Mouse (Mus musculus): ENCODE data around the gene Mgat1. TPM values are rescaled to one million over a fixed set of nuclear protein-coding genes. Genes with fewer than 3 reads are reported as not detected.

Mgat1 gene
- total RNA-seq, 2 experiments from 2014 or later = 64.7 to 66.9 TPM

DNA sequence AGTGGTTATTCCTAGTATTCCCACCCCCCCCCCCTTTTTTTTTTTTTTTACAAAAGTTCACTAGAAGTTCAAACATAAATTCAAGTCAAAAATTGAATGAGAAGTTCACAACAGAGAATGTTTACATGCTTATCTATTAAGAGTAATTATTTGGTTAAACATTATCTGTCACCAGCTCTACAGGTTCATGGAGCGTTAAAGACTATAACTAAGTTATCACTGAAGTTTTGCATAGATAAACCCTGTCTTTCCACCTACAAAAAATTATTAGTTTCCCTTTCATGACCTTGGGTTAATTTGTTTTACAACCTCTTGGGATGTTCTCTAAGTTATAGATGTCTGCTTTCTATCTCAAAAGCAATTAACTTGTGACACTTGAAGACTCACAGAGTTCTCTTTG lies 3.7 kb upstream of the Mgat1 start:
- intact Hi-C loops (cut with DNase I) = no loop called here
- no peak for DNase-seq

DNA sequence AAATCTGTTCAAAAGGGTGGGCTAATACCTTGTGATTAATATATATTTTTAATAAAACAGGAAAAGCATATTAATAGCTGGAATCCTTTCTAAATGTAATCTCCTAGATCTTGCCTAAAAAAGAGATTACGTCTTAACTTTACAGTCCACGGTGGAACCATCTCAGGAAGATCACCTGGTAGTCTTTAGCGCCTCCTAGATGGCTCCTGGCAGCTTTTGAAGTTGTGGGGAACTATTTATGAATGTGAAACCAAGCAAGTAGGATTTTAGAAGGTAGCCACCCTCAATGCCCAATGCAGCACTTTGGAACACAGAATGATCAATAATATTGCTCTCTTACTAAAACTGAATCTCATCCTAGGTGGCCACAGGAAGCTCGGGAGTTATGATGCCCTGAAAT lies 3.1 kb upstream of the Mgat1 start:
- DNase-seq = no peak
- intact Hi-C loops (cut with DNase I) = no loop called here

DNA sequence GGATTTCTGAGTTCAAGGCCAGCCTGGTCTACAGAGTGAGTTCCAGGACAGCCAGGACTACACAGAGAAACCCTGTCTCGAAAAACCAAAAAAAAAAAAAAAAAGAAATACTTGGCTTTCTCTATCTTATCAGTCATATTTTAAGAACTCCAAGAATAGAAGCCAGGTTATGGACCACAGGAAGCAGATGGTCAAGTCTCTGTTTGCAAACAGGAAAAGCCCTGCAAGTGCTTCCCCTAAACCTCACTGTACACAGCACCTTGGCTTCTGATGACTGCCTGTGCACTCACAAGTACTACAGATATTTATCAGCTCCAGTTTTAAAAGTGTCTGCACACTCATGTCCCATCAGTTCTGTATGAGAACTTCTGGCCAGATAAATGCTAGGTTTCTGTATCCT lies 2.5 kb upstream of the Mgat1 start:
- DNase-seq = no peak
- intact Hi-C loops (cut with DNase I) = no loop called here

GRCm38 (mm10) chr11:49242944-49243626 lies 906 bp upstream of the Mgat1 start:
- intact Hi-C loops (cut with DNase I) = no loop called here
- DNase-seq = no peak

DNA sequence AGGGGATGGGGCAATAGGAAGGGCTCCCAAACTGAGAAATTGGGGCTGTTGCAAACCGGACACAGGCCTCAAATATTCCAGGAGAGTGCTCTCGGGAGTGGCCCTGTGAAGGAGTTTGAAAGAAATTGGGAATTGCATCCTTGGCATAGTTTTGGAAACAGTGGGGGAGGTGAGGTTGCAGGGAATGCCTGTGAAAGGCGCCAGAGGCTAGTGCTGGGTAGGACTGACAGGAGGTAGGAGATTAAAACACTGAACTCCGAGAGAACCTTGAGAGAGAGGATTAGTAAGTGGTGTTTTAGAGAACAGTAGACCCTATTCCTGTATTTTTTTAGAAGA lies 572 bp downstream of the Mgat1 start:
- no peak for DNase-seq
- intact Hi-C loops (cut with DNase I) = no loop called here

DNA sequence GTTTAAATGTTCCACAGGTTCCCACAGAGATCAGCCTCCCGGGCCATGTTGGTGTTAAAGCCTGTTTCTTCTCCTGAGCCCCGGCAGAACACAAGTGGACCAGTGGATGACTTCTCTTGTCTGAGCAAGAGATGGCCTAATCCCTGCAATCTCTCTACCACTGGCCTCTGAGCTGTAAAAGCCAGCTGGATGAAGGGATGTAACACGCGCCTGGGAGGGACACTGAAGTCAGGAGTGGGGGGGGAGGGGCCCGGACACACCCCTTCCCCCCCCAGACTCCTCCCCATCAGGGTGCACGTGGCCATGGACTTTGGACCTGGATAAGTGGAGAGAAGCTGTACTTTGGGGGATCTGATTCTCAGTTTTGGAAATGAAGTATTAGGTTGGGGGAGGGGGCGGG lies 1.2 kb downstream of the Mgat1 start:
- intact Hi-C loops (cut with DNase I) = loop anchor here (5.0 kb wide), 1 partner anchor 433 kb away; no protein-coding TSS in a partner anchor

DNA sequence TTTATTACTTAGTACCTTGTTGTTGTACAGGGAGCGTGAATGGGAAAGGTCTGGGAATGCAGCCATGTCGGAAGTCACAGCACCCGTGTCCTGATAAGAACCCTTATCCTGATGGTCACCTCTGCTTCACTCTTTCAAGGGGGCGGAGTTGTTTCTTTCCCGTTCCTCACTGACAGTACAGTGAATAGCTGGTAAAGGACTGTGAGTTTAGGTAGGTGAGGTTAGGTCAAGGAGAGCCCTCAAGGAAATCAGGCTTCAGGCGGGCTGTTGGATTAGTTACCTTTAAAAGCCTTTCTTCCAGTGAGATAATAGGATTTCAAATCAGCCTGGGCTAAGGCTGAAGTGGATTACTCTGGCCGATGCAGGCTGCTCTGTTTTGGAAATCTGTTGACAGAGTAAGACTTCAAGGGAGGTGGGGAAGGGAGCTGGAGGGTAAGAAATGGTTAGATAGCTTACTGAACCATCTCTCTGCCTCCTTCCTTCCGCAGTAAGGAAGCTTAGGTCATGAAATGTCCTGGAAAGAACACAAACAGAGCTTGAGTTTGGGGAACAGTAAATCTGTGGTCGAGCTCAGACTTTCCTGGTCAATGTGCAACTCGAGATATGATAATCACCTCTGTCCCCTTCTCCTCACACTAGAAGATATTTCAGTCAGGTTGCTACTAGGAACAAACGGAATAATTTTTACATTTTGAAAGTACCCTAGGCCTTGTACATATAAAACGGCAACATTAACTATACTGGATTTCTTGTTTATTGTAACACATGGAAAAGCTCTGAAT lies 1.8 kb downstream of the Mgat1 start:
- no peak for DNase-seq
- intact Hi-C loops (cut with DNase I) = loop anchor here (5.0 kb wide), 1 partner anchor 434 kb away; no protein-coding TSS in a partner anchor

More for the DNA sequence above, 1.2 kb downstream of the Mgat1 start:
- no peak for DNase-seq

DNA sequence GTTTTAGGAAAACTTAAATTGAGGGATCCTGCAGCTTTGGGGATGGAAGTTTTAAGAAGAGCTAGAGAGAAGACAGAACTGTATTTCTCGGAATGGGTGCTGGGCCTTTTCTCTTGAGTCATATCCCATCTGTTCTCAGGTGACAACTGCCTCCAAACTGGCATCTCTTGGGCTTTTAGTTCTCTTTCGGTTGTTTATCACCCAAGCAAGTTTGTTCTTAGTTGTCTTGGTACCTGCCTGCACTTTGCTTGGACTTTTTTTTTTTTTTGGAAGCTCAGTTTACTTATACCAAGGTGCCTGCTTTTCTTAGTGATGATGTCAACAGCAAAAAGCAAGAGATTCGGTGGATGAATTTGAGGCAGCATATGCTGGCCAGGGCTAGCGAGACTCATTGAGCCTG lies 2.5 kb downstream of the Mgat1 start:
- no peak for DNase-seq
- intact Hi-C loops (cut with DNase I) = loop anchor here (5.0 kb wide), 1 partner anchor 434 kb away; no protein-coding TSS in a partner anchor

- intact Hi-C loops (cut with DNase I) = loop anchor here (5.0 kb wide), 1 partner anchor 435 kb away; no protein-coding TSS in a partner anchor
- DNase-seq = no peak
Measured at GRCm38 (mm10) chr11:49247255-49247654, 3.3 kb downstream of the Mgat1 start.

DNA sequence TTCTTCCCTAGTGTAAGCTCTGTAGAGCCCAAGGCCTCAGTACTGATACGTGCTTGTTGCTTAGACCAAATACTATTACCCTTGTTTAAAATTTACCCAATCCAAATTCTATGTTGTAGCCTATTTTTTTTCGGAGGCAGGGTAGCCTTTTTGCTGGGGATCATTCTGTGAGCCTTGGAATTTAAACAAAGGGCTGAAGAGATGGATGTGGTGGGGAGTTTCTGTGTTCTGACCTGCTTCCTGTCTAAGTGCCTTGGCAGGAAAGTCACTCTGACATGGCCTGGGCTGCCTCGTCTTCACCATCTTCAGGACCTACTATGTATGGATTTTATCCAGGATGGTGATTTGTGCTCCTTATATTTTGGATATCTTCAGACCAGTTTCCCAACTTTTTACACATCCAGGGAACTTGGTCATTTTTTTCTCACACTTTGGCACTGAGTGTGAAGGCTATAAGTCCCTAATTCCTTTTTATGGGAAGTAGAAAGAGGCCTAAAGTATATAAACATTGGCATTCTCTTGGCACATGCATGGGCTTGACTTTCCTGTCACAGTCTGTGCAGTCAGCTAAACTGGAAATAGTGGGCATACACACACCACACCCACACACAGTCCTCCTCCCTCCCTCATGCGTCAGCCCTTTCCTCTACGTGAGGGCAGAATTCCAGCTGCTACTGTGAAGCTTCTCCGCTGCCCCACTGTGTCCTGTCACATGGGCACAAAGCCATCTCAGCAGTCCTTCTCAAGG lies 4.4 kb downstream of the Mgat1 start:
- peak; percentile 49 to 56 for DNase-seq
- intact Hi-C loops (cut with DNase I) = loop anchor here (5.0 kb wide), 1 partner anchor 436 kb away; no protein-coding TSS in a partner anchor

DNA sequence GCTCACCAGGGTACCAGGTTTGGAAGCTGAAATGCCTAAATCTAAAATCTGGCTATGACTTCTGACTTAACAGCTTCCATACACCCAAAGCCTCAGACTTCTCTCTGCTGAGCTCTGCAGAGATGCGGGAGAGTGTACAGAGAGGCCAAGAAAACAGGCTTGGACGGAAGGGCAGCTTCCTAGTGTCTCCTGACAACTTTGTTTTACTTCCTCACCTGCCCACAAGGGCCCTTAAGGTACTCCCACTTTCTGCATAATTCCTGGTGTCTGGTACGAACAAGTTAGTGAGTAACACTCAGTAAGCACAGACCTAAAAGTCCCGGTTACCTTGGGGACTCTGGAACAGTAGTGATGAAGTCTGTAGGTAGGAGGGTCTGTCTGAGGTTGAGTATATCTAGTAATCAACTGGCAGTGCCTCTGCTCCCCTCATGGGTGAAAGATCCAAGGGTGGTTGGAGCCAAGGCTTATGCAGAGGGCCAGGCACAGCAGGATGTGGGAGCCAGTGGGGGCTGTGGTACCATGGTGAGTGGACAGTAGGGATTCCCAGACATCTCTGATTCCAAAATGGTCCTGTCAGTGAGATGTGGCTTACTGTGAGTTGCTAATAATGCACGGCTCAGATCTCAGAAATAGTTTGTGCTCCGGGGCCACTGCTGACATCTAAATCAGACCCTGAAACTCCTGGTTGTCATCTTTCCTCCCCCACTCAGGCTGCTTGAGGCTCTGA lies 5.1 kb downstream of the Mgat1 start:
- no peak for DNase-seq
- intact Hi-C loops (cut with DNase I) = loop anchor here (5.0 kb wide), 1 partner anchor 437 kb away; no protein-coding TSS in a partner anchor

- DNase-seq = peak in 1 of 2 experiments; percentile 26
- intact Hi-C loops (cut with DNase I) = loop anchor here (1.0 to 5.0 kb wide), 3 partner anchors 47 to 438 kb away; partner anchors contain the start of genes Irgm1 and Zfp62
Measured at GRCm38 (mm10) chr11:49249811-49250421, 5.9 kb downstream of the Mgat1 start.

- DNase-seq = peak; percentile 91 to 96
- intact Hi-C loops (cut with DNase I) = loop anchor here (1.0 to 5.0 kb wide), 2 partner anchors 47 to 378 kb away; partner anchors contain the start of genes Irgm1 and Zfp62
Measured at GRCm38 (mm10) chr11:49250422-49251379, 6.7 kb downstream of the Mgat1 start.

DNA sequence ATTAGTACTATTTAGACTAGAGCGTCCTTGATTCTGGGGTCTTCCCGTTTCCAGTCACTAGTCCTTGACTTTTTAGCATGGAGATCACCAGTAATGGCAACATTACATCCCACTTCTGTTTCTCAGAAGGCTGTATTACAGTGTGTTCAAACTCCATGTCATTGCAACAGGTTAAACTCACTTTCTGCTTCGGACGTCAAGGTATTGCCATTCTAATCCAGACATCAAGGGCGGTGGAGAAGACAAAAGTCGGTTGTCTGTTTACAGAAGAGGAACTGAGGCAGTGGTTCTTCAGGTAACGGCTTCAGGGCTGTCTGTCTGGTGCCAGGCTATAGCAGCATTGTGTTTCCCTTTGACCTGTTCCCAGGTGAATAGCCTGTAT lies 7.4 kb downstream of the Mgat1 start:
- intact Hi-C loops (cut with DNase I) = loop anchor here (5.0 kb wide), 1 partner anchor 379 kb away; the partner anchor contains the start of gene Irgm1
- DNase-seq = no peak

- no peak for DNase-seq
- intact Hi-C loops (cut with DNase I) = loop anchor here (5.0 kb wide), 1 partner anchor 380 kb away; the partner anchor contains the start of gene Irgm1
Measured at GRCm38 (mm10) chr11:49252048-49252447, 8.1 kb downstream of the Mgat1 start.

DNA sequence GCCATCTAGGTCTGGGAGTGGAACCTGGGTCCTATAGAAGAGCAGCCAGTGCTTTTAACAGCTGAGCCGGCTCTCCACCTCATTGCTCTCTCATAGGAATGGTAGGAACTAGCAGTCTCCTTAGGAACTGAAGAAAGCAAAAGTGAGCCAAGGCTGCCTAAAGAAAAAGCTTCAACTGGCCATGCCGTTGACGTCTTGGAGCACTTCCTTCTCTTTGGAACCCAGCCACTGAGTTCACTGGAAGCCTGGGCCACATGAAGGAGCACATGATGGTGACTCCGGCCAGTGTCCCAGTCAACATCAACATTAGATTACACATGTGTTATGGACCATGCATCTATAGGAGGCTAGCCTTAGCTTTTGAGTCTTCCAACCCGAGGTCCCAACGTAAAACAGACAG lies 9.0 kb downstream of the Mgat1 start:
- peak in 1 of 2 experiments; percentile 30 for DNase-seq
- intact Hi-C loops (cut with DNase I) = loop anchor here (5.0 kb wide), 1 partner anchor 381 kb away; the partner anchor contains the start of gene Irgm1

DNA sequence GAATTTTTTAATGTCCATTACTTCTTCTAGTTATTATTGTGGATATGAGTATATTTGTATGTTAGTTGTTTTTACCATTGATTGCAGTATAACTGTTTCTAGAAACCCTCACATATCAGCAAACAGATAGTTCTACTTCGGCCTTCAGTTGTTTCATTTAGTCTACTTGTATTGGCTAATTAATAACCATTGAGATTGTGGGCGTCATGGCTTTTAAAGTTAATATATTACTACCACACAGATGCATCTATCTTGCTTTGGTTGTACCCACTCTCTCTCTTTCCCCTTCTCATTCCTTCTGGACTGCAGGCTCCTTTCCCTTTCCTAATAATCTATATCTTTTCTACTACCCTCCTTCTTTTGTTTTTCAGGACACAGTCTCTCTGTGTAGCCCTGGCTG lies 15.3 kb downstream of the Mgat1 start:
- DNase-seq = no peak
- intact Hi-C loops (cut with DNase I) = no loop called here

- DNase-seq = no peak
- intact Hi-C loops (cut with DNase I) = no loop called here
Measured at GRCm38 (mm10) chr11:49259829-49260228, 15.8 kb downstream of the Mgat1 start.
